26 mouse cellular contexts compared by ENCODE assay signal in the genomic region with DNA sequence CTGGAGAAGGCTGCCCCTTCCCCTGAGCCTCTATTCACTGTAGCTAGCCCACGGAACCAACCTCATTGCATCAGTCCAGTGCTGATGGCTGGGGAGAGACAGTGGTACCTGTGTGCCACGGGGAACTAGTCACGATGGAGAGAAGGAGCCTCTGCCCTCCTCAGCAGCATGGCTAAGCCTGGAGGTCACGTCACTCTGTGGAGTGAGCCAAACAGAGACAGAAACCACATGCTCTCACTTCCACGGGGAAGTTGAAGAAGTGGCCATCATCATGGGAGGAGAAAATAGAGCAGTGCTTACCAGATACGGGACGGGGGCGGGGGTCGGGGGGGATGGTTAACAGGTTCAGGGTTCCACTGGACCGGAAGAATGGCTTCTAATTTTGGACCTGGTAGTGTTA. TPM values are rescaled to one million over a fixed set of nuclear protein-coding genes. Genes with fewer than 3 reads are reported as not detected.
A peak's percentile ranks its signal among the peaks of the same experiment; 100 is the strongest.
DNase-seq lines count a peak whose midpoint lies in the region; TF ChIP-seq lines count a peak whose summit lies in the region.
"Had no signal": no experiment of that assay in that cellular context is flagged by ENCODE, and none has a peak within 500 bp of the region (broad histone marks: within the 10 kb centered on the region; RNA-seq: fewer than 3 reads in every experiment).

No protein-coding gene starts in this region.

- peaks cover 3% of the 10 kb centered on the region; the same call in 1 of the 2 replicates for H3K4me1 ChIP-seq in spleen, adult 2 months (ENCODE audit: control insufficient read depth, insufficient read depth, insufficient read length)
- peaks cover 18% of the 10 kb centered on the region for H3K4me1 ChIP-seq in brown adipose tissue, adult 24 weeks (ENCODE audit: control insufficient read depth, insufficient read depth, insufficient read length, low read length)
- H3K4me1 ChIP-seq in megakaryocyte, embryonic 14.5 days = peaks cover 48% of the 10 kb centered on the region

- no peaks in the 10 kb centered on the region for H3K27me3 ChIP-seq in spleen, adult 2 months (ENCODE audit: control insufficient read depth, insufficient read depth, low read length)
- H3K27me3 ChIP-seq in megakaryocyte, embryonic 14.5 days (replicated peaks) = peaks cover 30% of the 10 kb centered on the region
- H3K27me3 ChIP-seq: embryonic facial prominence, embryonic 13.5 days; forebrain, embryonic 15.5 days; heart, embryonic 15.5 days; intestine, embryonic 15.5 days; liver, embryonic 15.5 days; lung, embryonic 15.5 days had no signal

- H3K36me3 ChIP-seq in spleen, adult 2 months (ENCODE audit: control insufficient read depth, insufficient read depth, low read length) = no peaks in the 10 kb centered on the region
- H3K36me3 ChIP-seq in megakaryocyte, embryonic 14.5 days (replicated peaks; ENCODE audit: low read length) = peaks cover 17% of the 10 kb centered on the region
- H3K36me3 ChIP-seq: embryonic facial prominence, embryonic 13.5 days; forebrain, embryonic 10.5 days; forebrain, embryonic 15.5 days; G1E; heart, embryonic 15.5 days; intestine, embryonic 15.5 days; liver, embryonic 15.5 days; lung, embryonic 15.5 days had no signal

- H3K9me3 ChIP-seq in megakaryocyte, embryonic 14.5 days = peaks cover 13% of the 10 kb centered on the region
- H3K9me3 ChIP-seq: forebrain, embryonic 15.5 days; G1E; heart, embryonic 15.5 days; intestine, embryonic 15.5 days; lung, embryonic 15.5 days had no signal

- H3K27ac ChIP-seq in spleen, adult 2 months (ENCODE audit: insufficient read depth, low read length) = peak overlapping the region; percentile 33; the same call in 1 of the 2 replicates
- peak overlapping the region; percentile 50; the same call in 1 of the 2 replicates for H3K27ac ChIP-seq in brown adipose tissue, adult 24 weeks (replicated peaks; ENCODE audit: low read depth, low read length)
- H3K27ac ChIP-seq: embryonic facial prominence, embryonic 13.5 days; forebrain, embryonic 10.5 days; forebrain, embryonic 15.5 days; gastrocnemius, adult 2 months; heart, embryonic 15.5 days; hindbrain, postnatal 0 days; intestine, embryonic 15.5 days; layer of hippocampus, adult 2 months; liver, embryonic 15.5 days; lung, embryonic 15.5 days had no signal

- DNase-seq in spleen, adult 2 months (ENCODE audit: low read depth in 1 of 2, low spot score in 2 of 2) = no peak
- DNase-seq in spleen, adult 12 weeks (ENCODE audit: low spot score) = no peak
- no peak for DNase-seq in frontal cortex, postnatal 14 days (ENCODE audit: low spot score in 2 of 2)
- DNase-seq in urinary bladder, postnatal 25 days (ENCODE audit: low spot score) = no peak
- DNase-seq: adrenal gland, postnatal 10 days; cerebellum, adult 2 months; cerebellum, postnatal 25 days; embryo, embryonic 11 days; gastrocnemius, adult 2 months; kidney, adult 2 months; kidney, postnatal 36 days; liver; midbrain, embryonic 14.5 days; thymus, postnatal 4 days had no signal

- no peak for TF ChIP-seq POLR2A in spleen, adult 2 months (IDR thresholded peaks at IDR 0.05; ENCODE audit: low read depth, low read length)

- 52% methylated on average over 10 of the region's 10 CpGs for WGBS in spleen, adult 2 months

- no peak overlapping the region for H3K4me3 ChIP-seq in spleen, adult 2 months (ENCODE audit: extremely low read depth, insufficient read depth, insufficient read length)
- no peak overlapping the region for H3K4me3 ChIP-seq in brown adipose tissue, adult 24 weeks (ENCODE audit: insufficient read depth, low read depth, low read length)
- peak overlapping the region; percentile 73 for H3K4me3 ChIP-seq in megakaryocyte, embryonic 14.5 days (replicated peaks)
- H3K4me3 ChIP-seq: embryonic facial prominence, embryonic 13.5 days; forebrain, embryonic 10.5 days; forebrain, embryonic 15.5 days; gastrocnemius, adult 2 months; heart, embryonic 15.5 days; intestine, embryonic 15.5 days; layer of hippocampus, adult 2 months; liver, embryonic 15.5 days; lung, embryonic 15.5 days had no signal

- TF ChIP-seq CTCF in spleen, adult 2 months (IDR thresholded peaks at IDR 0.05; ENCODE audit: extremely low read depth, insufficient read depth, insufficient read length, insufficient replicate concordance) = no peak

RNA-seq across cellular contexts. Expression of a gene that starts 15.6 kb away (rescaled TPM):
- 14.5 and 17.5 TPM in 2 replicates for polyA plus RNA-seq in spleen, adult 2 months (2012; rRNA removed)
- 9.8 and 13.0 TPM in 2 replicates for polyA plus RNA-seq in brown adipose tissue, adult 24 weeks (2012; ENCODE audit: insufficient read depth, insufficient read length, missing spikeins)
- polyA plus RNA-seq in megakaryocyte, embryonic 14.5 days (2012; ENCODE audit: insufficient read depth, low replicate concordance) = 107 and 125 TPM in 2 replicates
- polyA plus RNA-seq: G1E had no signal

RNA-seq across cellular contexts. Expression of a gene that starts 59.5 kb away (rescaled TPM):
- 82.9 and 95.8 TPM in 2 replicates for polyA plus RNA-seq in spleen, adult 2 months (2012; rRNA removed)
- polyA plus RNA-seq in brown adipose tissue, adult 24 weeks (2012; ENCODE audit: insufficient read depth, insufficient read length, missing spikeins) = 6.8 and 7.1 TPM in 2 replicates
- 2.2 and 5.7 TPM in 2 replicates for polyA plus RNA-seq in megakaryocyte, embryonic 14.5 days (2012; ENCODE audit: insufficient read depth, low replicate concordance)

Comparison
In these comparisons a context has a peak if more than half of its experiments do, and no peak if none do; other contexts are left out.
1. RNA of a gene that starts 59.5 kb away (polyA plus RNA-seq): 82.9 to 95.8 TPM in spleen, adult 2 months; 6.8 to 7.1 TPM in brown adipose tissue, adult 24 weeks and 2.2 to 5.7 TPM in megakaryocyte, embryonic 14.5 days; every median in the first group is over 10 times any median in the second.